ENCODE assay signal across 9 mouse cellular contexts in genomic region chr11:73223966-73224365, GRCm38 (mm10). TPM values are rescaled to one million over a fixed set of nuclear protein-coding genes. Genes with fewer than 3 reads are reported as not detected.
DNase-seq lines count a peak whose midpoint lies in the region; ATAC-seq lines count a peak whose summit lies in the region.
"Had no signal": no experiment of that assay in that cellular context is flagged by ENCODE, and none has a peak within 500 bp of the region (broad histone marks: within the 10 kb centered on the region; RNA-seq: fewer than 3 reads in every experiment).

No protein-coding gene starts in this region.

- no peaks in the 10 kb centered on the region; the same call in 1 of the 2 replicates for H3K27me3 ChIP-seq in forebrain, embryonic 12.5 days
- no peaks in the 10 kb centered on the region; the same call in 1 of the 2 replicates for H3K27me3 ChIP-seq in hindbrain, embryonic 12.5 days

- no peaks in the 10 kb centered on the region for H3K36me3 ChIP-seq in forebrain, embryonic 12.5 days (replicated peaks)
- H3K36me3 ChIP-seq in hindbrain, embryonic 12.5 days: no peaks in the 10 kb centered on the region

- H3K27ac ChIP-seq in forebrain, embryonic 12.5 days: no peak overlapping the region
- no peak overlapping the region for H3K27ac ChIP-seq in hindbrain, embryonic 12.5 days

- H3K9me3 ChIP-seq in forebrain, embryonic 12.5 days: peaks cover 2% of the 10 kb centered on the region; the same call in 1 of the 2 replicates
- no peaks in the 10 kb centered on the region for H3K9me3 ChIP-seq in hindbrain, embryonic 12.5 days (replicated peaks)

- peak; percentile 44 for DNase-seq in CD4-positive, CD25-positive, alpha-beta regulatory T cell, adult 2 months (ENCODE audit: low read depth, low spot score)
- peak; percentile 6 for DNase-seq in thymus, postnatal 25 days
- no peak for DNase-seq in thymus, postnatal 10 days (ENCODE audit: low spot score in 2 of 2)
- DNase-seq in kidney, postnatal 10 days: peak; percentile 45
- no peak for DNase-seq in right cerebral cortex, postnatal 4 days

- H3K4me3 ChIP-seq in forebrain, embryonic 12.5 days (replicated peaks): no peak overlapping the region
- H3K4me3 ChIP-seq in hindbrain, embryonic 12.5 days: no peak overlapping the region

- 82% methylated on average over 2 of the region's 2 CpGs for WGBS in forebrain, embryonic 12.5 days
- 80% methylated on average over 2 of the region's 2 CpGs for WGBS in hindbrain, embryonic 12.5 days

- H3K9ac ChIP-seq in forebrain, embryonic 12.5 days: no peak overlapping the region
- H3K9ac ChIP-seq in hindbrain, embryonic 12.5 days: no peak overlapping the region

- ATAC-seq in CD4-positive, CD25-positive, alpha-beta regulatory T cell, adult 4 months: no peak
- ATAC-seq in forebrain, embryonic 12.5 days (ENCODE audit: low FRiP score): no peak
- no peak for ATAC-seq in hindbrain, embryonic 12.5 days (ENCODE audit: low FRiP score)

- no peaks in the 10 kb centered on the region for H3K4me1 ChIP-seq in forebrain, embryonic 12.5 days
- H3K4me1 ChIP-seq in hindbrain, embryonic 12.5 days: no peaks in the 10 kb centered on the region

- H3K4me2 ChIP-seq in forebrain, embryonic 12.5 days: no peak overlapping the region
- no peak overlapping the region for H3K4me2 ChIP-seq in hindbrain, embryonic 12.5 days (replicated peaks)

RNA-seq across cellular contexts. Expression of gene Trpv1, which starts 10.1 kb away (rescaled TPM):
- not detected for polyA plus RNA-seq in CD4-positive, CD25-positive, alpha-beta regulatory T cell, adult 4 months (2017; shearing (Covaris generic))
- not detected in 2 replicates for polyA plus RNA-seq in forebrain, embryonic 12.5 days (2016; fragmentation: Nextera tagmentation; extraction: Ambion mirVana)
- 0.14 TPM in 1 of 2 replicates, not detected in the other for polyA plus RNA-seq in hindbrain, embryonic 12.5 days (2016; fragmentation: Nextera tagmentation; extraction: Ambion mirVana)
- polyA plus RNA-seq: neural tube, embryonic 11.5 days had no signal

RNA-seq across cellular contexts. Expression of gene Shpk, which starts 24.7 kb away (rescaled TPM):
- 1 to 10 TPM; 1.3 to 4.8 TPM for polyA plus RNA-seq in CD4-positive, CD25-positive, alpha-beta regulatory T cell, adult 4 months (2017; shearing (Covaris generic))
- 1.1 and 1.2 TPM in 2 replicates for polyA plus RNA-seq in forebrain, embryonic 12.5 days (2016; fragmentation: Nextera tagmentation; extraction: Ambion mirVana)
- 2.4 TPM in 2 replicates for polyA plus RNA-seq in hindbrain, embryonic 12.5 days (2016; fragmentation: Nextera tagmentation; extraction: Ambion mirVana)

RNA-seq across cellular contexts. Expression of gene Ctns, which starts 25.1 kb away (rescaled TPM):
- 10 to 100 TPM; 12.9 to 18.3 TPM for polyA plus RNA-seq in CD4-positive, CD25-positive, alpha-beta regulatory T cell, adult 4 months (2017; shearing (Covaris generic))
- 19.0 and 19.2 TPM in 2 replicates for polyA plus RNA-seq in forebrain, embryonic 12.5 days (2016; fragmentation: Nextera tagmentation; extraction: Ambion mirVana)
- 25.5 and 25.6 TPM in 2 replicates for polyA plus RNA-seq in hindbrain, embryonic 12.5 days (2016; fragmentation: Nextera tagmentation; extraction: Ambion mirVana)

RNA-seq across cellular contexts. Expression of gene Trpv3, which starts 43.2 kb away (rescaled TPM):
- under 1 TPM; 0.09 to 0.16 TPM for polyA plus RNA-seq in CD4-positive, CD25-positive, alpha-beta regulatory T cell, adult 4 months (2017; shearing (Covaris generic))
- polyA plus RNA-seq in forebrain, embryonic 12.5 days (2016; fragmentation: Nextera tagmentation; extraction: Ambion mirVana): 0.04 TPM in 1 of 2 replicates, not detected in the other
- polyA plus RNA-seq in hindbrain, embryonic 12.5 days (2016; fragmentation: Nextera tagmentation; extraction: Ambion mirVana): 0.04 TPM in 1 of 2 replicates, not detected in the other

RNA-seq across cellular contexts. Expression of gene Tax1bp3, which starts 47.1 kb away (rescaled TPM):
- 10 to 100 TPM; 27.4 to 30.8 TPM for polyA plus RNA-seq in CD4-positive, CD25-positive, alpha-beta regulatory T cell, adult 4 months (2017; shearing (Covaris generic))
- polyA plus RNA-seq in forebrain, embryonic 12.5 days (2016; fragmentation: Nextera tagmentation; extraction: Ambion mirVana): 158 and 163 TPM in 2 replicates
- 204 and 205 TPM in 2 replicates for polyA plus RNA-seq in hindbrain, embryonic 12.5 days (2016; fragmentation: Nextera tagmentation; extraction: Ambion mirVana)

Comparison
In these comparisons a context has a peak if more than half of its experiments do, and no peak if none do; other contexts are left out.
1. DNase-seq: peak in CD4-positive, CD25-positive, alpha-beta regulatory T cell, adult 2 months (single experiment), thymus, postnatal 25 days (single experiment) and kidney, postnatal 10 days (single experiment); none in thymus, postnatal 10 days (0 of 2) and right cerebral cortex, postnatal 4 days (single experiment).